Mouse (Mus musculus) heart, embryonic 12.5 days (tissue): ENCODE results near the gene Phb. TPM values are rescaled to one million over a fixed set of nuclear protein-coding genes. Genes with fewer than 3 reads are reported as not detected.

Experiments
- ATAC-seq: fragments of 200-750 bp; cut with Nextera tagmentation; 2 replicates; pipeline ENCODE4 v1.8.0; 2017; ENCODE audit warnings: moderate TSS enrichment, moderate library complexity; ENCODE audit not compliant: insufficient number of reproducible peaks, low FRiP score
- H3K27ac ChIP-seq: fragments of 300-500 bp; sonication (generic); 2 replicates; pipeline ENCODE4 v1.5.1; 2016; ENCODE audit warnings: mild to moderate bottlenecking, moderate library complexity; ENCODE audit not compliant: poor library complexity, severe bottlenecking
- H3K27me3 ChIP-seq: fragments of 300-500 bp; sonication (generic); replicated peaks from 2 replicates; pipeline ENCODE4 v1.6.1; 2016; ENCODE audit warnings: mild to moderate bottlenecking, moderate library complexity
- H3K36me3 ChIP-seq: fragments of 300-500 bp; sonication (generic); 2 replicates; pipeline ENCODE4 v1.6.1; 2016; ENCODE audit warnings: mild to moderate bottlenecking, moderate library complexity
- H3K4me1 ChIP-seq: fragments of 300-500 bp; sonication (generic); replicated peaks from 2 replicates; pipeline ENCODE4 v1.6.1; 2016; ENCODE audit warnings: mild to moderate bottlenecking
- H3K4me2 ChIP-seq: fragments of 300-500 bp; sonication (generic); 2 replicates; pipeline ENCODE4 v1.6.1; 2016; ENCODE audit warnings: mild to moderate bottlenecking, moderate library complexity
- H3K4me3 ChIP-seq: fragments of 300-500 bp; sonication (generic); 2 replicates; pipeline ENCODE4 v1.5.1; 2016; ENCODE audit warnings: mild to moderate bottlenecking
- H3K9ac ChIP-seq: fragments of 300-500 bp; sonication (generic); 2 replicates; pipeline ENCODE4 v1.6.1; 2016; ENCODE audit warnings: mild to moderate bottlenecking, moderate library complexity
- H3K9me3 ChIP-seq: fragments of 300-500 bp; sonication (generic); replicated peaks from 2 replicates; pipeline ENCODE4 v1.6.1; 2016; ENCODE audit warnings: mild to moderate bottlenecking, moderate library complexity
- WGBS: fragments of 180-500 bp; shearing (Covaris S2); methylation state at CpG from one replicate; pipeline ENCODE4 v1.1.7; 2016; 5-methylcytosine and 5-hydroxymethylcytosine counted together
- polyA plus RNA-seq: library from polyadenylated mRNA; unstranded; fragments of >200 nt; fragmentation: Nextera tagmentation; extraction: Ambion mirVana; gene quantifications from 2 replicates; pipeline ENCODE4 v1.2.1, GENCODE M21; 2016

Phb gene
- polyA plus RNA-seq, 1 experiment from 2014 or later, result 260 TPM

DNA sequence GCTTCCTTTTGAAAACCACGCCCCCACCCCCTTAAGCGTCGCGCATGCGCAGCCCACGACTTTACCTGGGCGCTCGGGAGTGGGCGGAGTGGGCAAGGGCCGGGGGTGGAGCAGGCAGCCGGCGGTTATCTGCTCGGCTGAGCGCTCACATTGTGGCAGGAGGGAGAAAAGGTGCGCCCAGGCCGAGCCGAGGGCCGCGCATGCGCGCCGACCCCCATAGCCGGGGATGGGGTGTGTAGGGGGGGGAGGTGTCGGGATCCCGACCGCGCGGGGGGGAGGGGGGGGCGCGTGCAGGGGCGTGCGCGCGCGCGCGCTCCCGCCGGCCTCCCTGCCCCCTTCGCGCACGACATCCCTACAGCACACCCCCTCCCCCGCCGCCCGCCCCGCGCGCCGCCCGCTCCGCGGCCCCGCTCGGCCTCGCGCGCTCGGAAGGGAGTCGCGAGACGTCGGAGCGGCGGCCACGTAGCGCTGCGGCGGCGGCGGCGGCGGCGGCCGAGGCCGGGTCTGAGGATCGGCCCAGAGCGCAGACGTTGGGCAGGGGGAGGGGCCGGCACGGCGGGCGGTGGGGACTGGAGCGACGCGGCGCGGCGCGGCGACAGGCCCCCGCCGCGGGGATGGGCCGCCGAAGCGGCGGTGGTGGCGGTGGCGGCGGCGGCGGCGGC, 45.9 kb downstream of the Phb start, which contains the start of gene Zfp652:
Gene Zfp652 (plus strand): TSS at position 111 of the 662 bp plus-strand sequence.
- WGBS, result 2% methylated on average over 76 of the region's 103 CpGs
- peak; percentile 90 for ATAC-seq
- Histone ChIP-seq H3K9me3 (no peaks in the 10 kb centered on the region), H3K36me3 (no peaks in the 10 kb centered on the region), H3K4me1 (peaks cover 26% of the 10 kb centered on the region), H3K27me3 (no peaks in the 10 kb centered on the region), H3K4me2 (peak within 1 kb of the TSS; percentile 93), H3K4me3 (peak within 1 kb of the TSS; percentile 90), H3K27ac (peak within 1 kb of the TSS; percentile 94), H3K9ac (peak within 1 kb of the TSS; percentile 99)

DNA sequence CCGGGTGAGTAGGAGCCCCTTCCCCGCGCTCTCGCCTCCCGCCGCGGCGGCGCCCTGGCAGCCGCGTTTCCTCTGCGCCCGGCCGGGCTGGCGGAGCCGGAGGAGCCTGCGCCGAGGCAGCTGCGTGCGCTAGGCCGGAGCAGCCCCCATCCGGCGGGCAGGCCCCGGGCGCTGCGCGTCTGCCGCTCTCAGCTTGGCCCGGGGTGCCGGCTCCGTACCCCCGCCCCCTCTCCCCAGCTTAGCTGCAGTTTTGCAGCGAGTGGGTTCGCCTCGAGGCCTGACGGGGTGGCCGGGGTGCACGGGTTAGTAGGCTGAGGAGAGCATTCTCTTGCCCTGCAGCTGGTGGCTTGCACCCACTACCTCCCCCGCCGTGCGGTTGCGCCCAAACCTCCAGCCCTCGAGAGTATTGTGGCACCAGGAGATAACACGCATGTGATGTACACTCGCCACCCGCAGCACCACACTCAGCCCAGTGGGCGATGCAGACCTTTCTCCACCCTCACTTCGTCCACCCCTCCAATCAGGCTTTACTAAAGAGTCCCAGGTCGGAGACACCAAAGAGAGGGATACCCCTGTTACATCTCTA, 46.6 kb downstream of the Phb start:
- Histone ChIP-seq H3K36me3 (no peaks in the 10 kb centered on the region), H3K4me2 (peak overlapping the region; percentile 93), H3K9me3 (no peaks in the 10 kb centered on the region), H3K4me1 (peaks cover 26% of the 10 kb centered on the region), H3K9ac (peak overlapping the region; percentile 99), H3K27me3 (no peaks in the 10 kb centered on the region), H3K4me3 (peak overlapping the region; percentile 90), H3K27ac (peak overlapping the region; percentile 94)
- WGBS, result under 1% methylated on average over 38 of the region's 49 CpGs
- peak; percentile 63 for ATAC-seq

- peak overlapping the region; percentile 93 for H3K4me2 ChIP-seq
- H3K4me3 ChIP-seq, result peak overlapping the region; percentile 90
- ATAC-seq, result no peak
- no peaks in the 10 kb centered on the region for H3K27me3 ChIP-seq
- H3K27ac ChIP-seq, result peak overlapping the region; percentile 94; the same call in 1 of the 2 replicates
- peak overlapping the region; percentile 99 for H3K9ac ChIP-seq
- no peaks in the 10 kb centered on the region for H3K9me3 ChIP-seq
- no peaks in the 10 kb centered on the region for H3K36me3 ChIP-seq
- peaks cover 26% of the 10 kb centered on the region for H3K4me1 ChIP-seq
- under 1% methylated on average over 13 of the region's 13 CpGs for WGBS
These were observed 47.1 kb downstream of the Phb start for GRCm38 (mm10) chr11:95713811-95714241.

DNA sequence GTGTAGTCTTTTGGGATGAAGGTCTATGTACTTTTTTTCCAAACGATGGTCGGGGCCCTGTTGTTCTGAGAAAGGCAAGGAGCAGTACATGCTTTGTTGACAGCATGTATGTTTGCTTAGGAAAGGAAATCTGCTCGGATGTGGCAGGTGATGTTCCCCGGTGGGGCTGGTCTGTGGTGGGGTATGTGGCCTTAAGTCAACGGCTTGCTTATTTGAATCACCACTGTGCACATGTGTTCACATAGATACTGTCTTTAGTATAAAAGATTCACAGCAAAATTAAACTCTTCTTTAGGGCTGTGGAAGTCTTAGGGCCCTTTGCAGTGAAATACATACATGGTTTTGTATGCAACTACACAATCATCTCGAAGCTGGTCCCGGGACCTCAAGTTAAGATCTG, 47.7 kb downstream of the Phb start:
- Histone ChIP-seq H3K4me1 (peaks cover 26% of the 10 kb centered on the region), H3K4me2 (peak overlapping the region; percentile 93), H3K27ac (no peak overlapping the region), H3K36me3 (no peaks in the 10 kb centered on the region), H3K9me3 (no peaks in the 10 kb centered on the region), H3K9ac (peak overlapping the region; percentile 99), H3K4me3 (peak overlapping the region; percentile 90), H3K27me3 (no peaks in the 10 kb centered on the region)
- WGBS, result 42% methylated on average over 7 of the region's 7 CpGs
- ATAC-seq, result no peak

DNA sequence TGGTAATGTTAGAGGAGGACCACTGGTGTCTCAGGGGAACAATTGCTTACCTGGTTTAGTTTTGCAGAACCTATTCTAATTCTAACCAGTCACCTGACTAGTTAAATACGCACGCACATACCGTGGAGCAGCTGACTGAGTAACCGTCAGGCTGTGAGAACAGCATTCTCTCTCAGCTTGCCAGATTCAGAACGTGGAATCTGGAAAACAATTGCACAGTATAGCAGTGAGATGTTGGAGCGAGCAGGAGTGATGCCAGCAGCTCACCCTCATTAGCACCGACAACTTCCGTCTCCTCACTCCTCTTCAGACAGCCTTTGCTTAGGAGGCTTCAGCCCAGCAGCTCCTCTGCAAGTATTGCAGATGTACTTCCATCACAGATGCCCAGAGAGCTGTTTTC, 49.4 kb downstream of the Phb start:
- H3K4me2 ChIP-seq, result no peak overlapping the region
- H3K9ac ChIP-seq, result no peak overlapping the region
- no peak for ATAC-seq
- H3K4me3 ChIP-seq, result no peak overlapping the region
- no peaks in the 10 kb centered on the region for H3K27me3 ChIP-seq
- no peaks in the 10 kb centered on the region for H3K36me3 ChIP-seq
- H3K4me1 ChIP-seq, result peaks cover 26% of the 10 kb centered on the region
- no peak overlapping the region for H3K27ac ChIP-seq
- WGBS, result 65% methylated on average over 8 of the region's 8 CpGs
- H3K9me3 ChIP-seq, result no peaks in the 10 kb centered on the region

DNA sequence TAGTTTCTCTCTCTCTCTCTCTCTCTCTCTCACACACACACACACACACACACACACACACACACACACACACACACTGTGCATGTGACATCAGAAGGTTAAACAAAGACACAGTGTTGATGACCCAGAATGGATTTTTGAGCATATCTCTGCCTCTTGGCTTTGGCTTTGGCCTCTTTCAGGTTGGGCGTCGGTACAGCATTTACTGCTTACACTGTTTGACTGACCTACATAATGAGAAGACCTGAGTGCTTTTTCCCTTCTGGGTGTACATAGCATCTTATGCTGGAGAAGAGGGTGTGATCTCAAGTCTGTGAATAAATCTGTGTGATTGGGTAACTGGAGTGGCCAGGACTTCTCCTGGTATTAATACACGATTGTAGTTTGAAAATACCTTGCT, 52.6 kb downstream of the Phb start:
- no peak overlapping the region for H3K27ac ChIP-seq
- ATAC-seq, result no peak
- H3K27me3 ChIP-seq, result no peaks in the 10 kb centered on the region
- no peak overlapping the region for H3K9ac ChIP-seq
- 87% methylated on average over 3 of the region's 3 CpGs for WGBS
- no peaks in the 10 kb centered on the region for H3K36me3 ChIP-seq
- H3K4me2 ChIP-seq, result no peak overlapping the region
- H3K4me3 ChIP-seq, result no peak overlapping the region
- peaks cover 20% of the 10 kb centered on the region for H3K4me1 ChIP-seq
- no peaks in the 10 kb centered on the region for H3K9me3 ChIP-seq

DNA sequence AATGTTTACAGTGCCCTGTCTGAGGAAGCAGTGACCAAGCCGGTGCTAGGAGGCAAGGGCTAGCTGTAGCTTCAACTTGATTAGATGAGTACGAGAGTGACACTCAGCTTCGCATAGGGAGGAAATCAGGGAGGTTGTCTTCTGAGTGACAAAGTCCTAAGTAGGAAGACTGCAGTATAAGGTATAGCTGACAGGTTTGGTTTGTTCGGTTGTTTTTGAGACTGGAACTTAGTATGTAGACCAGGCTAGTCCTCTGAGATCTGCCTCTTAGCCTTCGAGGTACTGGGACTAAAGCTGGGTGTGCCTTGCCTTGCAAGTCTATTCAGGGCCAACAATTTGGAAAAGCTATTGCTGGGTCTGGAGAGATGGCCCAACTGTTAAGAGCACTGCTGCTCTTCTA, 56.5 kb downstream of the Phb start, which contains the start of gene B130006D01Rik:
Gene B130006D01Rik (plus strand): TSS at position 301 of the 400 bp plus-strand sequence.
- H3K27me3 ChIP-seq, result no peaks in the 10 kb centered on the region
- H3K9ac ChIP-seq, result no peak within 1 kb of the TSS
- no peaks in the 10 kb centered on the region for H3K9me3 ChIP-seq
- WGBS, result 86% methylated on average over 5 of the region's 5 CpGs
- H3K4me3 ChIP-seq, result no peak within 1 kb of the TSS
- no peaks in the 10 kb centered on the region for H3K36me3 ChIP-seq
- H3K4me2 ChIP-seq, result no peak within 1 kb of the TSS
- no peak within 1 kb of the TSS for H3K27ac ChIP-seq
- ATAC-seq, result no peak
- H3K4me1 ChIP-seq, result peaks cover 8% of the 10 kb centered on the region

DNA sequence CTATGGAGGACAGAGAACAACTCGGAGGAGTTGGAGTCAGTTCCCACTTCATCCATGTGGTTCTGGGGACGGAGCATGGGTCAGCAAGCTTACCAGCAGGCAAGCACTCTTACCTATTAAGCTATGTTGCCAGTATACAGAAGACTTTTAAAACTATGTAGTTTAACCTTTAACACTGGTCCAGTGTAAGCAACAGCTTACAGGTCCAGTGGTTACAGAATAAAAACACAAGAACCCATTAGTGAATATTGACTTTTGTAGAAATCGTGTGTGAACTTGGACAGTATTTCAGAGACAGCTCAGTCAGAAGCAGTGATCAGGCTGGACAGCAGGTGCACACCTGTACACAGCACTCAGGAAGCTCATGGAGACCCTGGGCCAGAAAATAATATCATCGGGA, 57.7 kb downstream of the Phb start:
- Histone ChIP-seq H3K36me3 (no peaks in the 10 kb centered on the region), H3K9ac (no peak overlapping the region), H3K4me2 (no peak overlapping the region), H3K27ac (no peak overlapping the region), H3K27me3 (no peaks in the 10 kb centered on the region), H3K4me3 (no peak overlapping the region), H3K4me1 (peaks cover 8% of the 10 kb centered on the region), H3K9me3 (no peaks in the 10 kb centered on the region)
- no peak for ATAC-seq
- WGBS, result 89% methylated on average over 4 of the region's 4 CpGs

DNA sequence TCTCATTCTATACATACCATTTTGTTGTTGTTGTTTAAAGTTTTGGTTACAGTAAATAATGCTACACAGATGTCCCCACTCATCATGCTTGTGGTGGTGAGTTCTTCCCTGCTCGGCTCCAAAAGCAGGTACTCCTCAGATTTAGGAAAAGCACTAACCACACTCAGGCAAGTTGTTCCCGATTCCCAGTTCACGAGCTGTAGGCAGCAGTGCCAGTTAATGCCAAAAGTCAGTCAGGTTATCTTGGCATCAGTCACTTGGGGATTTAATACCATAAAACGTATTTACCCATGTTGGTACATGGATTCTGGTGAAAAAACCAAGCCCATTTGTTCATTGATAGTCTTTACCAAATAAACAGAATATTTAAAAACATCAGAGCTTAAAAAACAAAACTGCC, 59.4 kb downstream of the Phb start:
- no peak for ATAC-seq
- 72% methylated on average over 4 of the region's 4 CpGs for WGBS

DNA sequence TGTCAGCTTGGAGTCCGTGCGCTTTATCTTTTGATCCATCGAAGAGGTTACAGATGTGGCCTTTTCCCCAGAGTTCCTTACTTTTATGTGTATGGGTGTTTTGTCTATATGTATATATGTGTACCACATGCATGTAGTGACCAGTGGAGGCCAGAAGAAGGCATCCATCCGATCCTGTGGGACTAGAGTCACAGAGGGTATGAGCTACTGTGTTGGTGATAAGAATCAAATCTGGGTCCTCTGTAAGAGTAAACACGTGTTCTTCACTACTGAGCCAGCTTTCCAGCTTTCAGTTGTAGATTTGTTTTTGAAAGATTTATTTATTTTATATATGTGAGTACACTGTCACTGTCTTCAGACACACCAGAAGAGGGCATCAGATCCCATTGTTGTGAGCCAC, 61.2 kb downstream of the Phb start:
- peaks cover 8% of the 10 kb centered on the region for H3K4me1 ChIP-seq
- no peak overlapping the region for H3K9ac ChIP-seq
- 88% methylated on average over 5 of the region's 5 CpGs for WGBS
- H3K27ac ChIP-seq, result no peak overlapping the region
- H3K9me3 ChIP-seq, result no peaks in the 10 kb centered on the region
- no peaks in the 10 kb centered on the region for H3K27me3 ChIP-seq
- ATAC-seq, result no peak
- H3K4me3 ChIP-seq, result no peak overlapping the region
- no peak overlapping the region for H3K4me2 ChIP-seq
- no peaks in the 10 kb centered on the region for H3K36me3 ChIP-seq

More for the DNA sequence above, 59.4 kb downstream of the Phb start:
- Histone ChIP-seq H3K4me3 (no peak overlapping the region), H3K4me1 (peaks cover 8% of the 10 kb centered on the region), H3K27me3 (no peaks in the 10 kb centered on the region), H3K9me3 (no peaks in the 10 kb centered on the region), H3K9ac (no peak overlapping the region), H3K27ac (no peak overlapping the region), H3K36me3 (no peaks in the 10 kb centered on the region), H3K4me2 (no peak overlapping the region)

DNA sequence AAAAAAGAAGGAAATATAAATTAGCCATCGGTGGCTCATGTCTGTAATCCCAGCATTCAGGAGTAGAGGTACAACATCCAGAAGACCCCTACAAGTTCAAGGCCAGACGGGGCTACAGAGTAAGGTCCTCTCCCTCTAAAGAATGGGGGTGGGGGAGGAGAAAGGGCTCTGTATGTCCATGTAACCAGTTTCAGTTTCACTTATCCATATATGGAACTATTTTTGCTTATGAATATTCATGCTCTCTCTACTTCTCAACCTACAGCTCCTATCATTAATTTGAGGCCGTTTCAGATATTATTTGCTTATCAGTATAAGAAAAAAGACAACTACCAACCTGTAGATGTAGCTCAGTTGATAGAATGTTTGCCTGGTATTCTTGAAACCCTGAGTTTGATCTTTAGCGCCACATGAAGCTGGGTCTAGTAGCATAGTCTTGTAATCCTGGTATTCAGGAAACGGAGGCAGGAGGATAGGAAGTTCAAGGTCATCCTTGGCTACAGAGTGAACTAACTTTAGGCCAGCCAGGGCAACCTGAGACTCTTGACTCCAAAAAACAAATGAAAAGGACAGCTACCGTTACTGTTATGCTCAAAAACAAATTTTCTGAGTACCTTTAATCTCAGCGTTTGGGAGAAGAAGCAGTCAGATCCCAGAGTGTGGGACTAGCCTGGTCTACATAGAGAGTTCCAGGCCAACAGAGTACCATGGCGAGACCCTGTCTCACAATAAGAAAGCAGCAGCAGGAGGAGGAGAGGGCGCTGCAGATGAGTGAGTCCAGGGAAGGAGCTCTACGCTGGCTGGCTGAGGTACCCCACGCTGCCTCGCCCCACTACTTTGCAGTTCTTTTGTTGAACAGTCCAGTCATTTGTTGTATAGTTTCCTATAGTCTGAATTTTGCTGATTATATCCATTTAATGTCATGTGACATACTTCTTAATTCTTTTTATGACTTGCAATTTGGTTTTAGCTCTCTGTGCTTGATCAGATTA, 62.5 kb downstream of the Phb start:
- Histone ChIP-seq H3K9me3 (no peaks in the 10 kb centered on the region), H3K9ac (no peak overlapping the region), H3K4me2 (no peak overlapping the region), H3K4me3 (no peak overlapping the region), H3K27ac (no peak overlapping the region), H3K36me3 (no peaks in the 10 kb centered on the region), H3K27me3 (no peaks in the 10 kb centered on the region), H3K4me1 (peaks cover 8% of the 10 kb centered on the region)
- ATAC-seq, result no peak
- WGBS, result 84% methylated on average over 12 of the region's 12 CpGs
